Mouse (Mus musculus) small intestine, adult 2 months (tissue): ENCODE measurements around the gene Hcn1.

Experiments
- CTCF ChIP-seq: fragments of 200-500 bp; IDR thresholded peaks from 2 replicates; pipeline ENCODE4 v1.5.1; 2012; ENCODE audit warnings: low read depth, mild to moderate bottlenecking, control low read depth, inconsistent platforms, low read length, moderate library complexity, mixed read lengths; ENCODE audit not compliant: insufficient replicate concordance, insufficient read length; ENCODE audit errors: extremely low read depth
- POLR2A ChIP-seq: fragments of 200-500 bp; IDR thresholded peaks from 2 replicates; pipeline ENCODE4 v1.6.1; 2012; ENCODE audit warnings: low read depth, mild to moderate bottlenecking, control low read depth, inconsistent platforms, low read length, moderate library complexity

GRCm38 (mm10) chr13:117744451-117744850 is 142.3 kb downstream of the Hcn1 start:
- TF ChIP-seq CTCF (no peak), POLR2A (no peak)
